Mouse (Mus musculus): ENCODE results near the gene Slc4a1ap. TPM values are rescaled to one million over a fixed set of nuclear protein-coding genes. Genes with fewer than 3 reads are reported as not detected.

Gene Slc4a1ap
- polyA plus RNA-seq (2012; fragmentation: generic; extraction: Trizol), result 15.9 TPM

DNA sequence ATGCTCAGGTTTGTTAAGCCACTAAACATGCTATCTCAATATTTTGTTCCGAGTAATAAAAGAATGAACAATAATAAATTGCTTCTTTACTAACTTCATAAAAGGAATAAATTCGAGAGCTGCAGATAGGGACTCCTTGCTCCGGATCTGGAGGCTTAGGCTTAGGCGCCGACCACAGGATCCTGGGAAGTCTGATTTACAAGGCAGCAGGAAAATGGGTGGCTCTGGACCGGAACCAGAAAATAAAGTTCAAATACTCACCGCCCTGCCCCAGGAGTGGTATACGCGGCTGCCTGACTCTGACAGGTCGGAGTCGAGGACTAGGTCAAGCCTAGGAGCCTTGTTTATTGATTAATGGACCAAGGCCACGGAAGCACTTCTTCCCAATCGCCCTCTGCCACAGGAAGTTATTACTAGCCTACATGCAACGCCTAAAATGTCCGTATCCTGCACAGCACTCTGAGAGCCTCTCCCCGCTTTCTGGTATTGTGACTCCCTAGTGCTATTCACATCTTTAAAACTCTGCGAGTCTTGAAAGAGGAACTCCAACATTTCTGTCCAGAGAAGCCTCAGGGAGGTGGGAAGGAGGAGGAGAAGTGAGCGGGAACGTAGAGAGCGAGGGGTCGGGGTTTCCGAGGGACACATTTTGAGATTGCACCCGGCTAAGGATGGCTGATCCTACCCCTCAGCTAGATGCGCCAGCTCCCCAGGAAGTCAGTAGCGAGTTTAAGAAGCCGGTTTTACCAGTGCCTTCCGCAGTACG is at the start of gene Slc4a1ap:
Slc4a1ap (plus strand) TSS at position 642 of the 763 bp plus-strand sequence.
- TF ChIP-seq REST (IDR thresholded peaks at IDR 0.05; ENCODE audit: insufficient read depth, insufficient read length), result no peak
- TF ChIP-seq POLR2AphosphoS2 (IDR thresholded peaks at IDR 0.05; ENCODE audit: insufficient read length, low read depth), result no peak
- no peak for TF ChIP-seq E2F4 (IDR thresholded peaks at IDR 0.05; ENCODE audit: insufficient read depth)
- peak; percentile 66 for TF ChIP-seq POLR2A (IDR thresholded peaks at IDR 0.05; ENCODE audit: insufficient read length, low read depth)
- Histone ChIP-seq H3K4me3 (peak within 1 kb of the TSS; percentile 91), H3K36me3 (ENCODE audit: control insufficient read depth, insufficient read depth) (peaks cover 5% of the 10 kb centered on the region), H3ac (ENCODE audit: control insufficient read depth, insufficient read length) (peak within 1 kb of the TSS; percentile 75), H3K27me3 (ENCODE audit: control insufficient read depth, insufficient read depth, insufficient read length) (no peaks in the 10 kb centered on the region), H3K4me2 (ENCODE audit: low read depth) (peak within 1 kb of the TSS; percentile 95), H3K79me2 (ENCODE audit: control insufficient read depth, insufficient read depth) (peaks cover 26% of the 10 kb centered on the region)

DNA sequence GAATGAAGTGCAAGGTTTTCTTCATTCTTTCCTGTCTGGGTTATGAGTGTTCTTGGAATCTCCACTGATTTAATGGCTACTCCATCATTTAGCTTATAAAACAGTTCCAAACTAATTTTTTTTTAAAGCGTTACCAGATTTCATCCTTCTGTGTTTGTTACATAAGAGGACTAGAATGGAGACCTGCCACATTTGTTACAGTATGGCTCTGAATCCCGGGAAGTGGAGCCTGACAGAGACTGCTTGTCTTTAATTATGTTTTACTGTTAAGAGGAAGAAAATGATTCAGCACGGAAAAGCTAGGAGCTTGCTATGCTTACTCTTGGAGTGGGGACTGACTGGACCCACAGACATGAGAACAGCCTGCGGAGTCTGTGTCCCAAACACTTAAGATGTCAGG is 46.3 kb upstream of the Slc4a1ap start:
- Histone ChIP-seq H3K4me2 (ENCODE audit: low read depth) (no peak overlapping the region), H3K27me3 (ENCODE audit: control insufficient read depth, insufficient read depth, insufficient read length) (no peaks in the 10 kb centered on the region), H3K36me3 (ENCODE audit: control insufficient read depth, insufficient read depth) (peaks cover 26% of the 10 kb centered on the region), H3ac (ENCODE audit: control insufficient read depth, insufficient read length) (no peak overlapping the region), H3K79me2 (ENCODE audit: control insufficient read depth, insufficient read depth) (no peaks in the 10 kb centered on the region), H3K4me3 (no peak overlapping the region)
- no peak for TF ChIP-seq CEBPB (IDR thresholded peaks at IDR 0.05; ENCODE audit: insufficient read depth, poor library complexity, severe bottlenecking)
- TF ChIP-seq REST (IDR thresholded peaks at IDR 0.05; ENCODE audit: insufficient read depth, insufficient read length), result no peak
- TF ChIP-seq SRF (IDR thresholded peaks at IDR 0.05; ENCODE audit: control insufficient read depth, insufficient read length, low read depth), result no peak
- no peak for TF ChIP-seq TCF3 (IDR thresholded peaks at IDR 0.05; ENCODE audit: insufficient read length, low read depth)
- TF ChIP-seq MYOG (IDR thresholded peaks at IDR 0.05; ENCODE audit: control insufficient read depth in 1 of 3, insufficient read depth in 1 of 3, insufficient read length in 2 of 3, low read depth in 2 of 3), result no peak
- no peak for TF ChIP-seq MYOD1 (IDR thresholded peaks at IDR 0.05; ENCODE audit: control insufficient read depth in 1 of 3, insufficient read length in 2 of 3, low read depth in 2 of 3)
- no peak for TF ChIP-seq MAX (IDR thresholded peaks at IDR 0.05; ENCODE audit: low read depth)
- no peak for TF ChIP-seq POLR2A (IDR thresholded peaks at IDR 0.05; ENCODE audit: insufficient read length, low read depth)

DNA sequence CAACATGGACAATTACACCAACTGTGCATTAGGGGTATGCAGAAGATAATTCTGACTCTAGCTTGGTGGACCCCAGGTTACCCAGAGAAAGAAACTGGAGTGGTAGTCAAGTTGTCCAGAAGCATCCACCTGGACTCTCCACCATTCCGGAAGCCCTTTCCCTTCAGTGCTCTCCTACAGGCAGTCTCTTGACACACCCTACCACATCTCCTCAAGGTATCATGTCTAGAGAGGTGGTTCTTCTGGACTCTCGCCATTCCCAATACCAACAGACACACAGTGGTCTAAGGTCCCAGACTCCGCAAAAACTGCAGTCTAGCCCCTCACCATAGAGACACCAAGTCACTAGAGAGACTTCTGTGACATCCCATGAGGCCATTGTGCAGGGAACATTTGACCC is 41.4 kb upstream of the Slc4a1ap start, which contains the start of gene 4930548H24Rik:
4930548H24Rik (plus strand) TSS at position 301 of the 400 bp plus-strand sequence.
- Histone ChIP-seq H3K27me3 (ENCODE audit: control insufficient read depth, insufficient read depth, insufficient read length) (no peaks in the 10 kb centered on the region), H3K4me2 (ENCODE audit: low read depth) (no peak within 1 kb of the TSS), H3K36me3 (ENCODE audit: control insufficient read depth, insufficient read depth) (peaks cover 6% of the 10 kb centered on the region), H3K4me3 (no peak within 1 kb of the TSS), H3ac (ENCODE audit: control insufficient read depth, insufficient read length) (no peak within 1 kb of the TSS), H3K79me2 (ENCODE audit: control insufficient read depth, insufficient read depth) (no peaks in the 10 kb centered on the region)
- TF ChIP-seq MYOG (IDR thresholded peaks at IDR 0.05; ENCODE audit: control insufficient read depth in 1 of 3, insufficient read depth in 1 of 3, insufficient read length in 2 of 3, low read depth in 2 of 3) (no peak), MAX (IDR thresholded peaks at IDR 0.05; ENCODE audit: low read depth) (no peak), REST (IDR thresholded peaks at IDR 0.05; ENCODE audit: insufficient read depth, insufficient read length) (no peak), TCF3 (IDR thresholded peaks at IDR 0.05; ENCODE audit: insufficient read length, low read depth) (no peak), CEBPB (IDR thresholded peaks at IDR 0.05; ENCODE audit: insufficient read depth, poor library complexity, severe bottlenecking) (no peak), MYOD1 (IDR thresholded peaks at IDR 0.05; ENCODE audit: control insufficient read depth in 1 of 3, insufficient read length in 2 of 3, low read depth in 2 of 3) (no peak), USF1 (IDR thresholded peaks at IDR 0.05; ENCODE audit: low read depth) (no peak), E2F4 (IDR thresholded peaks at IDR 0.05; ENCODE audit: insufficient read depth) (no peak), POLR2A (IDR thresholded peaks at IDR 0.05; ENCODE audit: insufficient read length, low read depth) (no peak), TCF12 (IDR thresholded peaks at IDR 0.05; ENCODE audit: insufficient read depth, poor library complexity, severe bottlenecking) (no peak), POLR2AphosphoS2 (IDR thresholded peaks at IDR 0.05; ENCODE audit: insufficient read length, low read depth) (no peak), SRF (IDR thresholded peaks at IDR 0.05; ENCODE audit: control insufficient read depth, insufficient read length, low read depth) (no peak)

DNA sequence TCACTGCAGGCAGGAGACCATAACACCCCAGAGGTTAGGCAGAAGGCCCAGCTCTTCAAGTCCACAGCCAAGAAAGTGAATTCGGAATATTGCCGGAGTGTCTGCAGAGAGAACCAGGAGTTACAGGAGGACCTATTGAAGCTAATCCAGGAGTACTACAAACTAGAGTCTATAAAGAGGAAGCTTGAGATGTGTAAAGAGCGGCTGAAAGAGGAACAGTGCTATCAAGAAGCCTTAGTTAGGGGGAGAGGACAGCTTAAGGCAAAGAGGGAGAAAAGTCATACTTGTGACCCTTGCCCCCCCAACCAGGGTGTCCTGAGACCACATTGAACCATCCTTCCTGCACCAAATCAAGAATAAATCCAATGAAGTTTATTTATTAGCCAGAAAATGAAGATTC is 38.9 kb upstream of the Slc4a1ap start:
- Histone ChIP-seq H3K79me2 (ENCODE audit: control insufficient read depth, insufficient read depth) (no peaks in the 10 kb centered on the region), H3K36me3 (ENCODE audit: control insufficient read depth, insufficient read depth) (no peaks in the 10 kb centered on the region), H3K4me3 (no peak overlapping the region), H3K4me2 (ENCODE audit: low read depth) (no peak overlapping the region), H3K27me3 (ENCODE audit: control insufficient read depth, insufficient read depth, insufficient read length) (no peaks in the 10 kb centered on the region), H3ac (ENCODE audit: control insufficient read depth, insufficient read length) (no peak overlapping the region)
- no peak for TF ChIP-seq REST (IDR thresholded peaks at IDR 0.05; ENCODE audit: insufficient read depth, insufficient read length)
- no peak for TF ChIP-seq USF1 (IDR thresholded peaks at IDR 0.05; ENCODE audit: low read depth)
- TF ChIP-seq TCF12 (IDR thresholded peaks at IDR 0.05; ENCODE audit: insufficient read depth, poor library complexity, severe bottlenecking), result no peak
- no peak for TF ChIP-seq TCF3 (IDR thresholded peaks at IDR 0.05; ENCODE audit: insufficient read length, low read depth)
- TF ChIP-seq MYOD1 (IDR thresholded peaks at IDR 0.05; ENCODE audit: control insufficient read depth in 1 of 3, insufficient read length in 2 of 3, low read depth in 2 of 3), result no peak
- TF ChIP-seq MAX (IDR thresholded peaks at IDR 0.05; ENCODE audit: low read depth), result no peak
- no peak for TF ChIP-seq SRF (IDR thresholded peaks at IDR 0.05; ENCODE audit: control insufficient read depth, insufficient read length, low read depth)
- no peak for TF ChIP-seq MYOG (IDR thresholded peaks at IDR 0.05; ENCODE audit: control insufficient read depth in 1 of 3, insufficient read depth in 1 of 3, insufficient read length in 2 of 3, low read depth in 2 of 3)
- no peak for TF ChIP-seq E2F4 (IDR thresholded peaks at IDR 0.05; ENCODE audit: insufficient read depth)
- no peak for TF ChIP-seq CEBPB (IDR thresholded peaks at IDR 0.05; ENCODE audit: insufficient read depth, poor library complexity, severe bottlenecking)
- no peak for TF ChIP-seq POLR2AphosphoS2 (IDR thresholded peaks at IDR 0.05; ENCODE audit: insufficient read length, low read depth)
- no peak for TF ChIP-seq POLR2A (IDR thresholded peaks at IDR 0.05; ENCODE audit: insufficient read length, low read depth)

All from myocyte (in vitro differentiated cells).